Mouse (Mus musculus) midbrain, embryonic 11.5 days (tissue): ENCODE measurements at regions not wholly inside any gene's neighbourhood (a gene's known extent, or its start where the extent isn't known, plus 50 kb on each side); places are given as distances from the start of the nearest gene placed in this dataset.
A peak's percentile ranks its signal among the peaks of the same experiment; 100 is the strongest.

ENCODE experiments used
- ATAC-seq: fragments of 200-750 bp; cut with Nextera tagmentation; 2 replicates; pipeline ENCODE4 v1.8.0; 2017; ENCODE audit warnings: moderate TSS enrichment, moderate library complexity; ENCODE audit not compliant: low FRiP score
- DNase-seq: peaks from one replicate; pipeline ENCODE4 v3.0.0; 2015; ENCODE audit warnings: low spot score; ENCODE audit errors: missing footprints
- H3K27ac ChIP-seq: fragments of 300-500 bp; sonication (generic); 2 replicates; pipeline ENCODE4 v1.5.1; 2014; ENCODE audit warnings: low read depth, low read length
- H3K27me3 ChIP-seq: fragments of 300-500 bp; sonication (generic); 2 replicates; pipeline ENCODE4 v1.6.1; 2014; ENCODE audit warnings: mild to moderate bottlenecking, low read length, moderate library complexity, mixed read lengths; ENCODE audit not compliant: control insufficient read depth, insufficient read depth
- H3K36me3 ChIP-seq: fragments of 300-500 bp; sonication (generic); 2 replicates; pipeline ENCODE4 v1.6.1; 2014; ENCODE audit warnings: mild to moderate bottlenecking, low read length, moderate library complexity, mixed read lengths; ENCODE audit not compliant: control insufficient read depth, insufficient read depth
- H3K4me1 ChIP-seq: fragments of 300-500 bp; sonication (generic); 2 replicates; pipeline ENCODE4 v1.6.1; 2014; ENCODE audit warnings: low read length; ENCODE audit not compliant: control insufficient read depth, insufficient read depth
- H3K4me2 ChIP-seq: fragments of 300-500 bp; sonication (generic); 2 replicates; pipeline ENCODE4 v1.6.1; 2014; ENCODE audit warnings: mild to moderate bottlenecking, moderate library complexity
- H3K4me3 ChIP-seq: fragments of 300-500 bp; sonication (generic); 2 replicates; pipeline ENCODE4 v1.5.1; 2014; ENCODE audit warnings: low read depth, low read length
- H3K9ac ChIP-seq: fragments of 300-500 bp; sonication (generic); 2 replicates; pipeline ENCODE4 v1.6.1; 2014; ENCODE audit warnings: low read length
- H3K9me3 ChIP-seq: fragments of 300-500 bp; sonication (generic); 2 replicates; pipeline ENCODE4 v1.6.1; 2016; ENCODE audit warnings: low read length; ENCODE audit not compliant: control insufficient read depth
- WGBS: fragments of 180-500 bp; shearing (Covaris S2); extraction: QIAGEN DNeasy Blood & Tissue Kit; methylation state at CpG from one replicate; pipeline ENCODE4 v1.1.7; 2014; 5-methylcytosine and 5-hydroxymethylcytosine counted together

DNA sequence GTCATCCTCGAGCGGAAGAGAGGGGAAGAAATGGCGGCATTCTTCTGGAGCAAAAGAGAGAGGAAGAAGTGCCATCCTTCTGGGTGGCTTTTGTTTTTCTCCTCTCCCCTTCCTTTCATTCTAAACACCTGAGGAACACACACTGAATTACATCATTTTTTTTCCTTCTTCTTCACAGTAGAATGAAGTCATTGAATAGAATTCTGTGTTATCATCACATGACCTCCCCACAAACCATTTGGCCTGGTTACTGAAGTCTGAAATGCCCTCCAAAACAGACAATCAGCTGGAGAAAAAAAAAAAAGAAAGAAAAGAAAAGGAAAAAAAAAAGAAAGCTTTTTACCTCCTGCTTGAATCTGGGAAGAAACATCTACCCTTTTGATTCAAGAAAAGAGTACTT, 406.6 kb downstream of the Efnb2 start:
- 95% methylated on average over 3 of the region's 3 CpGs for WGBS
- Histone ChIP-seq H3K4me1 (peaks cover 10% of the 10 kb centered on the region; the same call in 1 of the 2 replicates), H3K36me3 (no peaks in the 10 kb centered on the region), H3K27me3 (no peaks in the 10 kb centered on the region), H3K9me3 (no peaks in the 10 kb centered on the region; the same call in 1 of the 2 replicates), H3K4me2 (no peak overlapping the region), H3K9ac (no peak overlapping the region), H3K27ac (no peak overlapping the region), H3K4me3 (no peak overlapping the region)
- no peak for DNase-seq
- no peak for ATAC-seq

- Histone ChIP-seq H3K9ac (no peak overlapping the region), H3K4me2 (no peak overlapping the region)
These were observed 416.4 kb downstream of the Efnb2 start for GRCm38 (mm10) chr8:8244599-8244998.

GRCm38 (mm10) chr8:8241755-8242501, 419.1 kb downstream of the Efnb2 start:
- WGBS, result 23% methylated on average over 3 of the region's 3 CpGs
- H3K27me3 ChIP-seq, result no peaks in the 10 kb centered on the region
- ATAC-seq (peak; percentile 77), DNase-seq (peak; percentile 90)
- H3K9me3 ChIP-seq, result no peaks in the 10 kb centered on the region
- H3K4me1 ChIP-seq, result peaks cover 7% of the 10 kb centered on the region
- no peak overlapping the region for H3K4me2 ChIP-seq
- no peak overlapping the region for H3K9ac ChIP-seq
- no peaks in the 10 kb centered on the region for H3K36me3 ChIP-seq
- H3K27ac ChIP-seq, result no peak overlapping the region
- no peak overlapping the region for H3K4me3 ChIP-seq

More at GRCm38 (mm10) chr8:8244599-8244998, 416.4 kb downstream of the Efnb2 start:
- Histone ChIP-seq H3K27me3 (no peaks in the 10 kb centered on the region), H3K4me3 (no peak overlapping the region), H3K27ac (no peak overlapping the region), H3K9me3 (no peaks in the 10 kb centered on the region), H3K36me3 (no peaks in the 10 kb centered on the region), H3K4me1 (peaks cover 7% of the 10 kb centered on the region)
- DNase-seq, result no peak
- 84% methylated on average over 1 of the region's 1 CpGs for WGBS
- no peak for ATAC-seq

DNA sequence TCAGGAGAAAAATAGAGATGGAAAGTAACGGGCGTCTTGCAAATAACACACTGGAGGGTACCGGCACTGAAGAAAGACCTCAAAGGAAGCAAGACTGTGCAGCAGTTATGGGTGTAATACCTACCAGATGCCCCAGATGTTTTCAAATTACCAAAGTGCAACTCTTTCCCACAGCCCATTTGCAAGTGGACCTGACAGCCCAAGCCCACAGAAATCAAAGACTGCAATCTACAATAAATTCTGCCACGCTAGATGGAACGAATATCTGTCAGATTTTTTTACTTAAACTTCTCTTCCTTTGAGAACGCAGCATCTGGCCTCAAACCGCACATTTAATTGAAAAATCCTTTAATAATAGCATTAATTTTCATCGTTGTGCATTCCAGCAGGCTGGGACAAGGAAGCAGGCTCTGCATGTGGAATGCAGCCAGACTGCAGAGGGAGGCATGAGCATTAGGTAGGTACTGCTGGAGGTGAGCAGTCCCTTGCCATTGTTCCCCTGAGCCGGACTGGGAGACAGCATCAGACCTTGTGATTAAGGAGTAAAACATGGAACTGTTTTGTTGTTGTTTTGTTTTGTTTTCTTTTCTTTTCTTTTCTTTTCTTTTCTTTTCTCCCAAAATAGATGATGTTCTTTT, 419.9 kb downstream of the Efnb2 start:
- Histone ChIP-seq H3K27me3 (no peaks in the 10 kb centered on the region), H3K36me3 (no peaks in the 10 kb centered on the region), H3K9ac (no peak overlapping the region), H3K4me3 (no peak overlapping the region), H3K27ac (no peak overlapping the region), H3K9me3 (no peaks in the 10 kb centered on the region), H3K4me1 (peaks cover 7% of the 10 kb centered on the region), H3K4me2 (no peak overlapping the region)
- no peak for ATAC-seq
- WGBS, result 68% methylated on average over 9 of the region's 9 CpGs
- DNase-seq, result no peak

DNA sequence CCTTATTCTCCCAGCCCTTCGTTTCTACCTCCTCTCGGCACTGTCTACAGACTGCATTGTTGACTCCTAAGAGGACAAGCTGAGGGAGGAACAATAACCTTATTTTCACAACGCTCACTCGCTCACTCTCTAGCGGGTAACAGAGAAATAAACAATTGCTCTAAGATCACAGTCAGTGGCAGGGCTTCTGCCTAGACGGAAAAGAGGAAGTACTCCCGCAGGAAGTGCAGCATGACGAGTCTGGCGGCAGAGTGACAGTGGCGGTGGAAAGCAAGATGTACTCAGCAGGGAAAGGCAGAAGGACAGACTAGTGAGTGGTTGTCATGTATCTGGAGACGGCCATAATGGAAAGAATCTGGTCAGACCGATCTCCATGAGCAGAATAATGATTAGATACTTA, 421.6 kb downstream of the Efnb2 start:
- Histone ChIP-seq H3K4me3 (no peak overlapping the region), H3K9me3 (no peaks in the 10 kb centered on the region), H3K4me2 (no peak overlapping the region), H3K9ac (no peak overlapping the region), H3K27me3 (no peaks in the 10 kb centered on the region), H3K27ac (no peak overlapping the region), H3K4me1 (peaks cover 7% of the 10 kb centered on the region), H3K36me3 (no peaks in the 10 kb centered on the region)
- WGBS, result 73% methylated on average over 12 of the region's 12 CpGs
- ATAC-seq (no peak), DNase-seq (no peak)

- Histone ChIP-seq H3K4me1 (peaks cover 7% of the 10 kb centered on the region), H3K4me3 (no peak overlapping the region), H3K27ac (no peak overlapping the region), H3K4me2 (no peak overlapping the region), H3K27me3 (no peaks in the 10 kb centered on the region), H3K9me3 (no peaks in the 10 kb centered on the region), H3K36me3 (no peaks in the 10 kb centered on the region), H3K9ac (no peak overlapping the region)
- DNase-seq, result no peak
- ATAC-seq, result no peak
- WGBS, result 89% methylated on average over 6 of the region's 6 CpGs
These were observed 423.0 kb downstream of the Efnb2 start for GRCm38 (mm10) chr8:8238051-8238450.

GRCm38 (mm10) chr8:8233616-8234015, 427.4 kb downstream of the Efnb2 start:
- no peaks in the 10 kb centered on the region for H3K4me1 ChIP-seq
- no peaks in the 10 kb centered on the region for H3K9me3 ChIP-seq
- ATAC-seq (no peak), DNase-seq (no peak)
- no peak overlapping the region for H3K27ac ChIP-seq
- H3K36me3 ChIP-seq, result no peaks in the 10 kb centered on the region
- 88% methylated on average over 3 of the region's 3 CpGs for WGBS
- no peak overlapping the region for H3K4me2 ChIP-seq
- H3K9ac ChIP-seq, result no peak overlapping the region
- H3K27me3 ChIP-seq, result no peaks in the 10 kb centered on the region
- no peak overlapping the region for H3K4me3 ChIP-seq

- no peaks in the 10 kb centered on the region for H3K4me1 ChIP-seq
- ATAC-seq (no peak), DNase-seq (no peak)
- H3K4me3 ChIP-seq, result no peak overlapping the region
- H3K4me2 ChIP-seq, result no peak overlapping the region
- H3K9me3 ChIP-seq, result no peaks in the 10 kb centered on the region
- H3K27ac ChIP-seq, result no peak overlapping the region
- H3K27me3 ChIP-seq, result no peaks in the 10 kb centered on the region
- H3K9ac ChIP-seq, result no peak overlapping the region
- WGBS, result 92% methylated on average over 4 of the region's 4 CpGs
- no peaks in the 10 kb centered on the region for H3K36me3 ChIP-seq
These were observed 427.9 kb downstream of the Efnb2 start for GRCm38 (mm10) chr8:8233156-8233555.

- ATAC-seq (no peak), DNase-seq (no peak)
- H3K4me2 ChIP-seq, result no peak overlapping the region
- no peaks in the 10 kb centered on the region for H3K9me3 ChIP-seq
- H3K27me3 ChIP-seq, result no peaks in the 10 kb centered on the region
- no peak overlapping the region for H3K27ac ChIP-seq
- no peak overlapping the region for H3K4me3 ChIP-seq
- WGBS, result 81% methylated on average over 13 of the region's 13 CpGs
- no peaks in the 10 kb centered on the region for H3K4me1 ChIP-seq
- no peak overlapping the region for H3K9ac ChIP-seq
- H3K36me3 ChIP-seq, result no peaks in the 10 kb centered on the region
These were observed 428.9 kb downstream of the Efnb2 start for GRCm38 (mm10) chr8:8231996-8232632.
